Mouse (Mus musculus) stomach, postnatal 0 days (tissue): ENCODE results near the gene Ythdf1.

Source experiments
- CTCF ChIP-seq: IDR thresholded peaks from 2 replicates; pipeline ENCODE4 v1.5.1; 2016; ENCODE audit warnings: antibody characterized with exemption, low read depth, mild to moderate bottlenecking, moderate library complexity
- EP300 ChIP-seq: optimal IDR thresholded peaks from 2 replicates; pipeline ENCODE3; 2016; ENCODE audit warnings: antibody characterized with exemption

- TF ChIP-seq CTCF (peak; percentile 74), EP300 (no peak)
Measured at GRCm38 (mm10) chr2:180966092-180966882, 45.5 kb upstream of the Ythdf1 start.
